In genomic region chr4:9046030-9046429, GRCm38 (mm10) we compare ENCODE assay signal across 13 mouse cellular contexts.
"Had no signal": no experiment of that assay in that cellular context is flagged by ENCODE, and none has a peak within 500 bp of the region (broad histone marks: within the 10 kb centered on the region; RNA-seq: fewer than 3 reads in every experiment).

No protein-coding gene starts in this region.

- H3K4me2 ChIP-seq: liver, embryonic 13.5 days; neural tube, embryonic 12.5 days had no signal

- DNase-seq: kidney, postnatal 10 days; kidney, postnatal 4 days; liver, embryonic 13.5 days; liver, postnatal 0 days; midbrain, embryonic 14.5 days; retina, postnatal 1 day; right cerebral cortex, postnatal 4 days; spleen, adult 18-20 months; thymus, adult 18-20 months; thymus, postnatal 14 days had no signal

- ATAC-seq: liver, postnatal 0 days had no signal

- H3K9me3 ChIP-seq: limb, embryonic 10.5 days; liver, embryonic 13.5 days; neural tube, embryonic 12.5 days had no signal

- H3K27me3 ChIP-seq: liver, embryonic 13.5 days; neural tube, embryonic 12.5 days had no signal

- H3K9ac ChIP-seq: liver, embryonic 13.5 days; liver, postnatal 0 days; neural tube, embryonic 12.5 days had no signal

- H3K36me3 ChIP-seq: limb, embryonic 10.5 days; liver, embryonic 13.5 days; neural tube, embryonic 12.5 days had no signal

- H3K27ac ChIP-seq: layer of hippocampus, adult 2 months; limb, embryonic 10.5 days; liver, embryonic 13.5 days; neural tube, embryonic 12.5 days had no signal

- H3K4me3 ChIP-seq: layer of hippocampus, adult 2 months; limb, embryonic 10.5 days; liver, embryonic 13.5 days; neural tube, embryonic 12.5 days had no signal

- H3K4me1 ChIP-seq: limb, embryonic 10.5 days; liver, embryonic 13.5 days; neural tube, embryonic 12.5 days had no signal
